Mouse (Mus musculus): ENCODE data around the gene Boll.
A peak's percentile ranks its signal among the peaks of the same experiment; 100 is the strongest.
"Not testable (repeated sequence)": the region's sequence is repeated elsewhere in the genome, so short reads cannot be mapped to it uniquely, and the experiment has no call there.

Gene Boll

GRCm38 (mm10) chr1:55363044-55363565 lies at the start of gene Boll:
Gene Boll (minus strand): TSS chr1:55363469.
- DNase-seq (ENCODE audit: low spot score in 2 of 2) = peak; percentile 71 to 88

- DNase-seq (ENCODE audit: low spot score in 2 of 2) = no peak
Observed at GRCm38 (mm10) chr1:55412569-55412968, 49.3 kb upstream of the Boll start.

DNA sequence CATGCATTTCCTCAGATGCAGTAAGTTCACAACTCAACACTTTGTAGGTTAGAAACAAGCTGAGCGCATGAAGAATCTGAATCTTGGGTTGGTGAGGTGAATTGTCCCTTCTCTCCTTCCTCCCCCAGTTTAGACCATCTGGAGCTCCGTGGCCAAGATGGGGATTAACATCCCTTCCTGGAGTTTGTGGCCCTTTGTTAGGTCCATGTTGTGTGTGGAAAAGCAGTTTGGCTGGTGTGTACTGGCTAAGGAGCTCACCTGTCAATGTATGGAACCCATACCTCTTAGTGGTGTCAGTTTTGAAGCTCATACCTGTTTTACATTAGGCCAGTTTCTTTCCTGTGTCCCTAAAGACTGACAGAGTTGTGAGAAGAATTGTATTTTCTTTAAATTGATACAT lies 47.8 kb upstream of the Boll start:
- DNase-seq (ENCODE audit: low spot score in 2 of 2) = no peak

DNA sequence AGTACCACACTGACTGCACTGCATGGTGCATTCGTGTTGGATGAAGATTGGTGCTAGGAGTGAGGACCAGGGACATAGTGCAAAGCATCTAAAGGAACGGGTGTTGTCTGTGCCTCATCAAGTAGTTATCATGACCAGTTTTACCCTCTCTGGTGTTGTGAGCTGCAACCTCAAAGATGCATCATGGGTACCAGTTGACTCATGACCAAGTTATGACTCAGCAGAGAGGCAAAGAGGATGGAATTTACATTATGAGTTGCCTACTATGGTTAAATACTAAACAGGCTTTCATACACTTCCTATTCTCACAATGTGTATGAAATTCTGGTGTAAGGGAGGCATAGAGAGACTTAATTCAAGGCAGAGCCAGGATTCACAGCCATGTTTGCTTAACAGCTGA lies 47.4 kb upstream of the Boll start:
- no peak for DNase-seq (ENCODE audit: low spot score in 2 of 2)

GRCm38 (mm10) chr1:55406531-55407375 lies 43.5 kb upstream of the Boll start:
- DNase-seq (ENCODE audit: low spot score in 2 of 2) = peak in 1 of 2 experiments; percentile 62

DNA sequence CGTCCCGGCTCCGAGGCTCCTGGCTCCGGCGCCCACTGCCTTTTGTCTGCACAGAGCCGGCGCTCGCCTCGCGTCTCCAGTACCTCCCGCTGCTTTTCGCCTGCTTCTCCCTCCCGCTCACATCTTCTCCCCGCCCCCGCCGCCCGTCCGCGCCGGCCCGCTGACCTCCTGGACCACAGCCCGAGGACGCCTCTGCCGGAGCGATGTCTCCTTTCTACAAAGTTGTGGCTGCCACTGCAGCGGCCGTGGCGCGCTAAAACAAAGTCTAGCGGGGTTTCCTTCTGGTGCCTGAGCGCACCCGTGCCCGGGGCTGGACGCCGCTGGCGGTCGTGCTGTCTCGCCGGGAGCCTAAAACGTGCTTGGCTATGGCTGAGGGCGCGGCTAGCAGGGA lies 42.7 kb upstream of the Boll start:
- DNase-seq (ENCODE audit: low spot score in 2 of 2) = peak; percentile 21 to 68

- DNase-seq (ENCODE audit: low spot score in 2 of 2) = peak; percentile 79 to 85
Observed at GRCm38 (mm10) chr1:55405272-55406022, 42.2 kb upstream of the Boll start, which contains the start of gene Plcl1. Gene Plcl1 (plus strand): TSS chr1:55405921.

DNA sequence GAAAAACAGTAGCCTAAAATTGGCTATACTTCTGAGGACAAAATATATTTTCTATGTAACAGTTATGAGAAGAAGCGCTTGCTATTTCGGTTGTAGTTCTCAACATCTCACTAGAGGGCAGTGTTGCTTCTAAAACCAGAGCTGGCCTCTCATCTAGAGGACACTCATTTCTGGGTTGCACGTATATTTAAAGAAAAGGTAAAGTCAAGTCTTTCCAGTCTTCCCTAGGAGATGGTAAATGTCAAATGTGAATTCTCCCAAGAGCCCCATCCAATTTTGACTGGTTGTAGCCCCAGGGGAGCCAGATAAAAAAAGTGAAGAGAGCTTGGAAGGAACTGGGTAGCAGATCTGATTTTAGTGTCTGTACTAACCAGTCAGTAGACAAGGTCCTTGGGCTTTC lies 41.2 kb upstream of the Boll start:
- no peak for DNase-seq (ENCODE audit: low spot score in 2 of 2)

DNA sequence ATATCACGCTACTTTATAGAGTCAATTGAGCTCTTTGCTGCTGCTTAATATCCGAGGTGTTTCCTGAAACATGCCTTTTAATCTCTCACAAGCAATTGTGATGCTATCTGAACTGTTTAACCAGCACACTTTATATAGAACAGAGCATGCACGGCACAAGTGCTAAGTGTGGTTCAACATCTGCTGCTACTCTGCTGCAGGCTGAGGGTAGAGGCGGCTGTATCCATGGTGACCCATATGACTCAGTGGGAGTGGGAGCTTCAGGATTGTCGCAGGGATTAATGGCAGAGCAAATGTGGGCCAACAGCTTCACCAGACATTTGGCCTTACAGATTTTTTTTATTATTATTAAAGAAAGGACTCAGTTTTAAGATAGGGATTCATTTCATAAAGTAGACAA lies 36.6 kb upstream of the Boll start:
- DNase-seq (ENCODE audit: low spot score in 2 of 2) = no peak

GRCm38 (mm10) chr1:55383114-55383773 lies 20.0 kb upstream of the Boll start:
- DNase-seq (ENCODE audit: low spot score in 2 of 2) = peak; percentile 67 to 88

DNA sequence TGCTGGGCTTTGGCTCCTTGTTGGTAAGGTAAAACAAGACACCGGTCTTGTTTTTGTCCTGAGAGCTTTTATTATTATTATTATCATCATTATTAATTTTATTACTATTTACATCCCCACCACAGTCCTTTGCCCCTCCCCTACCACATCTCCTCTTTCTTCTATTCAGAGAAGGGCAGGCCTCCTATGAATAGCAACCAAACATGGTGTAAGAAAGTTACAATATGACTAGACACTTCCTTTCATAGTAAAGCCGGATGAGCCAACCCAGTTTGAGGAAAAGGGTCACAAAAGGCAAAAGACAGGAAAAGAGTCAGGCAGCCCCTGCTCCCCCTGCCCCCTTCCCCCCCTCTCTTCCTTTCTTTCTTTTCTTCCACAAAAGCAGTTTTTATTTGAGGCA lies 17.3 kb upstream of the Boll start:
- no peak for DNase-seq (ENCODE audit: low spot score in 2 of 2)

- no peak for DNase-seq (ENCODE audit: low spot score in 2 of 2)
Observed at GRCm38 (mm10) chr1:55372626-55373025, 9.4 kb upstream of the Boll start.

GRCm38 (mm10) chr1:55363586-55363985 lies 317 bp upstream of the Boll start:
- peak; percentile 45 to 70 for DNase-seq (ENCODE audit: low spot score in 2 of 2)

GRCm38 (mm10) chr1:55362634-55363033 lies 635 bp downstream of the Boll start:
- peak; percentile 12 to 61 for DNase-seq (ENCODE audit: low spot score in 2 of 2)

GRCm38 (mm10) chr1:55351914-55352313 lies 11.4 kb downstream of the Boll start:
- not testable (repeated sequence) for DNase-seq (ENCODE audit: low spot score in 2 of 2)

GRCm38 (mm10) chr1:55325496-55325895 lies 37.8 kb downstream of the Boll start:
- not testable (repeated sequence) for DNase-seq (ENCODE audit: low spot score in 2 of 2)

DNA sequence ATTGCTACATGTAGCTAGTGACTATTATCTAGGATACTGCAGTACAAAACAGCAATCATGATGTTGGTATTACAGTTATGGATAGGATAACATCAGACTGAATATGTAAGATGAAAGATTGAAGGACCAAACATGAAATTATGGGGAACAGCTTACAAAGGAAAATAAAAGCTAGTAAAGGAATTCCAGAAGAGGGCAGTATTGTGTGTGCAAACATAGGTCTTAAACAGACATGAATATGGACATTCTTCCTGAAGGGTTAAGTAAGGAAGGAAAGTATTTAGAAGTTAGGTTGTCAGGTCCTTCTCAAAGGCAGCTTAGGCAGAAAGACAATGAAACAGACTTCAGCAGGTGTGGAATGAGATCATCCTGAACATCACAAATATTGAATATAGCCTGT lies 62.2 kb downstream of the Boll start:
- DNase-seq (ENCODE audit: low spot score in 2 of 2) = no peak

DNA sequence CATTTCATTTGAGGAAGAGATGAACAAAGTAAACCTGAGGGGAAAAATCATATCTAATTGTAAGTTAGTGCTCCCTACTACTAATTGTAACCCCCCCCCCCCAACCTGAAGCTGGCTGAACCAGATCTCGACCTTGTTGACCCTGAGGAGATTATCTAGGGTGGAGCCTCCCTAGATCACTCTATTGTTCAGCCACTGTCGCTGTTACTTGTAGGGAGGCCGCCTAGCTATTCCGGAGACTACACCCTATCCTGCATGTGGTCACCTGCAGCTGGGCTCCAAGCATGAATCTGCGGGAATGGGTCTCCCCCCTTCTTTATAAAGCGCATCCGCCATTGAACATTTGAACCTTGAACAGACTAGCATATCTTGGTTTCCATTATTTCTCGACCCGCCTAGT lies 84.2 kb downstream of the Boll start:
- DNase-seq (ENCODE audit: low spot score in 2 of 2) = no peak

- DNase-seq (ENCODE audit: low spot score in 2 of 2) = no peak
Observed at GRCm38 (mm10) chr1:55265447-55265846, 97.8 kb downstream of the Boll start.

DNA sequence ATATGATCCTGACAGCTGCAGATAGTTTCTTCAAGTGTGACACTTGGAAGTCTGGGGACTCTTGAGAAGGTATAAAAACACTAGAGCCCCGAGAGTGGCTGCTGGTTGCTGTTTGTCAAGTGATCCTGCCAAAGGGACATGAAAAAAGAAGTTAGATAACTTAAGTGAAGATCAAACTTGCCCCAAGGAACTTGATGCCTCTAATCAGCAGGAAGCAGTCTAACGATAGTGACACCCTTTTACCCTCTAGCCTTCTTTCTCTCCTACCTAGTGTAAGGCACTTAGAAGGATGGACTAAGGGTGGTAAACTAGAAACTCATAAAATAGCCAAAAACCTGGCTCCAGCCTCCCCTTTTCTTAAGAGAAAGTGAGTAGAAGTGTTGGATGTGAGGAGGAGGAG lies 98.9 kb downstream of the Boll start:
- no peak for DNase-seq (ENCODE audit: low spot score in 2 of 2)

- no peak for DNase-seq (ENCODE audit: low spot score in 2 of 2)
Observed at GRCm38 (mm10) chr1:55246374-55246773, 116.9 kb downstream of the Boll start.

DNA sequence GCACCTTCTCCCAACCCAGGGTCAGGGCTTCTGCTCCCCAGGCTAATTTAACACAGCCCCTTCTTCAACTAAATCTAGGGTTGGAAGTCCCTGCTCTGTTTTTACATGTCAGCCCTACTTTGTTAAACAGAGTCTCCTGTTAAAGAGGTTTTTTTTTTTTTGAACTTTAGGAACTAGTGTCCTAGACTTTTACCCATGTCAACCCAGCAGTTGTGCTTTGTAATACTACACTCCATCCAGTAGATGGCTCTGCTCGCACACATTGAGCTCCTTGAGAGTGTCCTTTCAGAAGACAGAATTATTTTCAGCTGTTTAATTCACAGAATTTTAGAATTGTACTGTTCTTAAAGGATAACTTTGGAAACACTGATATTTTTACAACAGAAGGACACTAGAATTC lies 124.0 kb downstream of the Boll start:
- DNase-seq (ENCODE audit: low spot score in 2 of 2) = peak in 1 of 2 experiments; percentile 62
